Mouse (Mus musculus): ENCODE measurements around the gene Gm3512.
"Not testable (repeated sequence)": the region's sequence is repeated elsewhere in the genome, so short reads cannot be mapped to it uniquely, and the experiment has no call there.

DNA sequence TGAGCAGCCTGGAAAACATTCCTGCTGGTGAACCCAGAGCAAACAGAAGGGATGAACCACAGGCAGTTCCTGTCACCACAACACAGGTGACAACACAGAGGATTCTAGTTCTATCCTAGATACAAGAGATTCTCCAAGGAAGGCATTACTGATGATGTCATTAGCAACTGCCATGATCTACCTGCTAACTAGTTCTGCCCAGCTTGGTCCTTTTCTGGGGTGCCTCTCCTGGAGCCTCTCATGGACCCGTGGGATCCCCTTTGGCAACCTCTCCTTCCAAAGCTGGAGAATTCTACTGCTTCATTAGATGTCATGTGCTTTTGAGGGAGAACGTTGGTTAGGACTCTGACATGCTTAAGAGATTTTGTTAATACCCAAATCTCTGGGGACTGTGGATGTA, 49.0 kb downstream of the Gm3512 start, which contains the start of gene Gm6676:
- not testable (repeated sequence) for TF ChIP-seq CTCF (IDR thresholded peaks at IDR 0.05; ENCODE audit: extremely low read depth, insufficient read length, insufficient replicate concordance, low read depth, low read length); POLR2A (IDR thresholded peaks at IDR 0.05; ENCODE audit: low read depth, low read length)

All from small intestine, adult 2 months (tissue).